14 mouse cellular contexts compared by ENCODE assay signal in the genomic region with DNA sequence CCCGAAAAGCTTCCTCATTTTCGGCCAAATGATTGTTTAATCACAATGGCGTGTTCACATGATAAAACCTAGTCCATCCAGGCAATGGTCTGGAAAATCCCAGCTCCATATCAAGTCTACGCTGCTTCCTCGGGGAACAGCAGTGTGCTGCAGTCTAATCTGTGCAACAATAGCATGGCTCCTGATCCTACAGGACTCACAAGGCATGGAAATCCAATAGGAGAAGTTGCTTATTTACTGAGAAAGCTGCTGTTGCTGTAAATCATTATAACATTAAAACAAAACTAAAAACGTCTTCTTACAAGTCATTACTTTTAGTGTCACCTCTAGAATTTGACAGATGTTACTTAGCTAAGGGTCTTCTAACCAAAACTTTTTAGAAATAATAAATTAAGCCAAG.
"Had no signal": no experiment of that assay in that cellular context is flagged by ENCODE, and none has a peak within 500 bp of the region (broad histone marks: within the 10 kb centered on the region; RNA-seq: fewer than 3 reads in every experiment).

No protein-coding gene starts in this region.

- H3K27ac ChIP-seq: limb, embryonic 15.5 days; liver, embryonic 13.5 days; midbrain, embryonic 10.5 days; neural tube, embryonic 15.5 days had no signal

- H3K27me3 ChIP-seq: limb, embryonic 15.5 days; liver, embryonic 13.5 days; neural tube, embryonic 15.5 days had no signal

- H3K4me1 ChIP-seq: liver, embryonic 13.5 days; midbrain, embryonic 10.5 days; neural tube, embryonic 15.5 days had no signal

- DNase-seq: kidney, postnatal 10 days; layer of hippocampus, adult 9-11 months; layer of hippocampus, postnatal 36 days; liver, embryonic 13.5 days; lung, adult 2 months; midbrain, embryonic 14.5 days; right cerebral cortex, adult 18-20 months; right cerebral cortex, postnatal 25 days; thymus, postnatal 36 days had no signal

- ATAC-seq: intestine, embryonic 16.5 days had no signal

- H3K9ac ChIP-seq: limb, embryonic 15.5 days; liver, embryonic 13.5 days; neural tube, embryonic 15.5 days had no signal

- H3K9me3 ChIP-seq: limb, embryonic 15.5 days; liver, embryonic 13.5 days; midbrain, embryonic 10.5 days; neural tube, embryonic 15.5 days had no signal

- H3K4me2 ChIP-seq: limb, embryonic 15.5 days; liver, embryonic 13.5 days; neural tube, embryonic 15.5 days had no signal

- H3K4me3 ChIP-seq: limb, embryonic 15.5 days; liver, embryonic 13.5 days; midbrain, embryonic 10.5 days; myocyte; neural tube, embryonic 15.5 days had no signal

- H3K36me3 ChIP-seq: limb, embryonic 15.5 days; liver, embryonic 13.5 days; midbrain, embryonic 10.5 days; neural tube, embryonic 15.5 days had no signal
